Mouse (Mus musculus) lung, adult 10 weeks (tissue): ENCODE results near the gene Arhgap35. TPM values are rescaled to one million over a fixed set of nuclear protein-coding genes. Genes with fewer than 3 reads are reported as not detected.

Experiments
- polyA plus RNA-seq: library from polyadenylated mRNA; stranded (reverse); fragments of 350-450 nt; fragmentation: Illumina TruSeq; extraction: RNeasy Lipid Tissue Mini Kit (QIAGEN cat#74804); gene quantifications from one replicate; pipeline ENCODE4 v1.2.3, GENCODE M21; 2014; ENCODE audit warnings: low read depth, low replicate concordance; ENCODE audit not compliant: insufficient read depth

The Arhgap35 gene
- polyA plus RNA-seq = 9.8 TPM

GRCm38 (mm10) chr7:16614888-16615715, at the start of gene Arhgap35:
Gene Arhgap35 (minus strand): TSS chr7:16614993.

GRCm38 (mm10) chr7:16477628-16478027, 137.2 kb downstream of the Arhgap35 start, which contains the start of gene Npas1:
Gene Npas1 (minus strand): TSS chr7:16477728.

GRCm38 (mm10) chr7:16452587-16453073, 162.2 kb downstream of the Arhgap35 start, which contains the start of gene Tmem160:
Gene Tmem160 (plus strand): TSS chr7:16452779.

Other genes with a start within 250 kb of the Arhgap35 start
- gene Sae1, start 227.2 kb downstream of the Arhgap35 start, polyA plus RNA-seq = 51.7 TPM
- gene Zc3h4, start 214.1 kb downstream of the Arhgap35 start, polyA plus RNA-seq = 9.9 TPM
- 63.6 TPM for gene Tmem160, start 162.2 kb downstream of the Arhgap35 start, polyA plus RNA-seq
- gene Npas1, start 137.3 kb downstream of the Arhgap35 start, polyA plus RNA-seq = not detected
- not detected for gene Ceacam15, start 60.7 kb upstream of the Arhgap35 start, polyA plus RNA-seq
- gene Ceacam9, start 106.9 kb upstream of the Arhgap35 start, polyA plus RNA-seq = not detected
- gene Ap2s1, start 123.4 kb upstream of the Arhgap35 start, polyA plus RNA-seq = 163 TPM
- 68.9 TPM for gene Slc1a5, start 166.3 kb upstream of the Arhgap35 start, polyA plus RNA-seq
- gene Strn4, start 200.9 kb upstream of the Arhgap35 start, polyA plus RNA-seq = 33.9 TPM
- gene Fkrp, start 201.7 kb upstream of the Arhgap35 start, polyA plus RNA-seq = 11.8 TPM
- gene Prkd2, start 227.9 kb upstream of the Arhgap35 start, polyA plus RNA-seq = 32.2 TPM